Mouse (Mus musculus): ENCODE results near the gene Otud4.
A peak's percentile ranks its signal among the peaks of the same experiment; 100 is the strongest.
"Not testable (repeated sequence)": the region's sequence is repeated elsewhere in the genome, so short reads cannot be mapped to it uniquely, and the experiment has no call there.

Gene Otud4

DNA sequence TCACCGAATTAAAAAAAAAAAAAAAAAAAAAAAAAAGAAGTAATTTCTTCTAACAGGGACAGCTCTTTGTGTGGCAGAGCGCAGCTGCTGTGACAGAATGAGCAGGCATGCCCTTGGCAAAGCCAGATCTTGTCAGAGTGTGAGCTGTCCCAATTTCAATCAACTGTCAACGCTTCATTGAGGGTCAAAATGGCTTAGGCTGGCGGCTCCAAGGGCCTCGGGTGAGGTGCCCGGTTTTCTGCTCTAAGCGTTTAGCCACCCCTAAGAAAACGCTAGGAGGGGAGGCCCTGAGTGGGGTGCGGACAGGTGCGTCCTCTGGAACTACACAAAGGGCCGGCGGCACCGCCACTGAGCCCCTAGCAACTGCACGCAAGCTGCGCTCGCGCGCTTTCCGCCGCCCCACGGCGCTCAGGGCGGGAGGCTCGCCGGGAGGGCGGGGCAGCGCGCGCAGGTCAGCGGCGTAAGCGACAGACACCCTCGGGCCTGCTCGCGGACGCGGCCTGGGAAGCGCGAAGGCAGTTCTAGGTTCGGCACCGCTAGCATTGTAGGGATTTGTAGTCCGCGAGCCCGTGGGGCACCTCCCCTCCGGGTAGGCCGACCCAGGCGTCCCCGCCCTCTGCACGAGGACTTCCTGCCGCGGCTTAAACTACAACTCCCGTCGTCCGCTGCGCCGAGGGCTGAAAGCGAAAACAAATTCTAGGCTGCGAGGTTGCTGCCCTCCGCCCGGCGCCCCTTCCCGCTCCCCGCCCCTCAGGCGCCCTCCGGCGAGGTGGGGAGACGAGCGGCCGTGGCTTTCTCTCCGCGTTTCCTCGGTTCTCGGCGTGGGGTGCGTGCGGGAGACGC is 490 bp upstream of the Otud4 start:
- DNase-seq (ENCODE audit: low spot score): peak; percentile 100

GRCm38 (mm10) chr8:79641119-79641518 is 1.7 kb downstream of the Otud4 start:
- DNase-seq (ENCODE audit: low spot score): no peak

DNA sequence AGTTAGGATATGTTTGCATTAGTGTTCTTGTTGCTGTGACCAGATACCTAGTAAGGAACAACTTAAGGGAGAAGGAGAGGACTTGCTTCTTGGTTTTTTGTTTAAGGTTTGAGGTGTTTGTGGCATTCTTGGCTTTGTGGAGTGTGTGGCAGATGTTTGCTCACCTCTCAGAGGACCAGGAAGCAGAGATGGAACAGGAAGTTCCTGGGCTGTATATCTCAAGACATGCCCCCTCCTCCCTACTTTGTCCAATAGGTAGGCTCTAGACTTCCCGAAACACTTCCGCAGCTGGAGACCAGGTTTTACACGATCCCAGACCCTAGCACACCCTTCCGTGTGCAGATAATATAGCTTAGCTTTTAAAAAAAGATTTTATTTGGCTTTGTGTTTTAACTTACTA is 10.2 kb downstream of the Otud4 start:
- DNase-seq (ENCODE audit: low spot score): no peak

DNA sequence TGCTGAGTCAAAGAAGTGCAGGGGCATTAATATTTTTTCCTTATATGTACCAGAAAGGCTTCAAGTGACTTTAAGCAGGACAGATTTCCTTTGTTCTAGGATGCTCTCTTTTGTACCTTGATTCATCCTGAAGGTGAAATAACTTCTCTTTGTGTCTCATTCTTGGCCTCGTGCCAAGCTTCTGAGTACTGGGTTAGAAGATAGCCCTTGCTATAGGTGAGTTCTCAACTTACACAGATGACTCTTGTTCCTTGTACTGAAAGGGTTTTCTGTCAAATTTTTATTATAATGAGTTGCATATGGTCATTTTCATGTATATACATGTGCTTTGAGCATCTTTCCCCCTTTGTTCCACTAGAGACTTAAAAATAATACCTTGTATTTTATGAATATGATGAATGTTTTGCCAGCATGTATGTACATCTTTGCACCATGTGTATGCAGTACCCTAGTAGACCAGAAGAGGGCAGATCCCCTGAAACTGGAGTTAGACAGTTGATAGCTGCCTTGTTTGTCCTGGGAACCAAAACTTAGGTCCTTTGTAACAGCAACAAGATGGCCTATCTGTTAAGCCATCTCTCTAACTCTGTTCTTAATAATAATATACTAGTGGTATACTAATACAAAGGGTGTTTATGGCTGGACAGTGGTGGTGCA is 10.9 kb downstream of the Otud4 start:
- no peak for DNase-seq (ENCODE audit: low spot score)

- DNase-seq (ENCODE audit: low spot score): no peak
These were observed 14.3 kb downstream of the Otud4 start for GRCm38 (mm10) chr8:79653736-79654135.

- not testable (repeated sequence) for DNase-seq (ENCODE audit: low spot score)
These were observed 19.3 kb downstream of the Otud4 start for GRCm38 (mm10) chr8:79658715-79659114.

DNA sequence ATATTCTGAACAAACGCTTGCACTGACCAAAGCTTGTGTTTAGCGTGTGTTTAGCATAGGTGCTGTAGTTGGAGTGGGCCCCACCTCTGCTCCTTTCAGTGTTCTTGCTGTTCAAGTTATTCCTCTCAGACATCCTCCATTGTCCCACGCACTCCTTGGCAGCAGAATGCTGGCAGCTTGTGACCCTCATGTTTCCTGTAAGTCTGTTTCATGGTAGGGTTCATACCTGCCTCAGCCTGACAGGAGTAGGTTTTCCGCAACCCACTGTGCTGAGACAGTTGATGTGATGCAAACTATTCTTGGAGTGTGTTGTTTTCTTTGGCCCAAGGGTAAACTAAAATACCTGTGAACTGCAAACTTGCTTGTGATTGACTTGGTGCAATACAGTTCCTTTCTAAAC is 37.0 kb downstream of the Otud4 start:
- DNase-seq (ENCODE audit: low spot score): no peak

DNA sequence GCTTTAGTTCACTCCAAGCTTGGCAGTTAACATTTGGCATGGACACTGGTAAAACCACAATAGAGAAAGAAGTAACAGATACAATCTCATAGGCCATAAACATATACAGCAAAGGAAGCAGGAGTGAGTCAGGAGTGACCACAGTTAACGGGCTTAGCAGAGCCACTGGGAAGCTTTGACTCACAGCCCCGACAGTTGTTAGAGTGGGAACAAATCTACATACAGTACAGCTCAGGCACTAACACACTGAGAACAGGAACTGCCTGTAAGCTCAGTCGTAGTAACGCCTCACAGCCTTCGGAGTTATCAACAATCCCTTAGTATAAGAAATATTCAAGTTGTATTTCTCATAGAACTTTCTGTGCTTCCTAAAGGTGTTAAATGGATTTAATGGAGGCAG is 39.6 kb downstream of the Otud4 start:
- no peak for DNase-seq (ENCODE audit: low spot score)

- DNase-seq (ENCODE audit: low spot score): not testable (repeated sequence)
These were observed 40.7 kb downstream of the Otud4 start for GRCm38 (mm10) chr8:79680083-79680482.

GRCm38 (mm10) chr8:79680555-79680954 is 41.1 kb downstream of the Otud4 start:
- peak; percentile 33 for DNase-seq (ENCODE audit: low spot score)

GRCm38 (mm10) chr8:79680965-79681364 is 41.5 kb downstream of the Otud4 start:
- DNase-seq (ENCODE audit: low spot score): no peak

DNA sequence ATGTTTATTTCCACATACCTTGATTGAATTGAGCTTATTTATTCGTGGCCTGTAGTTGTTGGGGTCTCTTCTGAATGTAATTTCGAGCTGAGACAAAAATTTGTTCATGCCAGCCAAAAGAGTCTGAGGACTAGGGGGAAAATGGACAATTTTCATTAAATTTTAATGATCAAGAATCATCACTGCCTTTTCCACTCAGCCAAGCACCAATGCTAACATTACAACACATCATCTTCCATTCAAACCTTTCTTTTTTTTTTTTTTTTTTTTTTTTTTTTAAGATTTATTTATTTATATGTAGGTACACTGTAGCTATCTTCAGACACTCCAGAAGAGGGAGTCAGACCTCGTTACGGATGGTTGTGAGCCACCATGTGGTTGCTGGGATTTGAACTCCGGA is 46.5 kb downstream of the Otud4 start:
- DNase-seq (ENCODE audit: low spot score): not testable (repeated sequence)

GRCm38 (mm10) chr8:79692531-79692930 is 53.1 kb downstream of the Otud4 start:
- no peak for DNase-seq (ENCODE audit: low spot score)

GRCm38 (mm10) chr8:79706687-79707086 is 67.3 kb downstream of the Otud4 start:
- DNase-seq (ENCODE audit: low spot score): no peak

- peak; percentile 98 for DNase-seq (ENCODE audit: low spot score)
These were observed 71.9 kb downstream of the Otud4 start, which contains the start of the genes Abce1 and Anapc10 for GRCm38 (mm10) chr8:79711064-79711961. Abce1 (minus strand) TSS chr8:79711740. Anapc10 (plus strand) TSS chr8:79711820.

- no peak for DNase-seq (ENCODE audit: low spot score)
These were observed 73.3 kb downstream of the Otud4 start for GRCm38 (mm10) chr8:79712676-79713075.

DNA sequence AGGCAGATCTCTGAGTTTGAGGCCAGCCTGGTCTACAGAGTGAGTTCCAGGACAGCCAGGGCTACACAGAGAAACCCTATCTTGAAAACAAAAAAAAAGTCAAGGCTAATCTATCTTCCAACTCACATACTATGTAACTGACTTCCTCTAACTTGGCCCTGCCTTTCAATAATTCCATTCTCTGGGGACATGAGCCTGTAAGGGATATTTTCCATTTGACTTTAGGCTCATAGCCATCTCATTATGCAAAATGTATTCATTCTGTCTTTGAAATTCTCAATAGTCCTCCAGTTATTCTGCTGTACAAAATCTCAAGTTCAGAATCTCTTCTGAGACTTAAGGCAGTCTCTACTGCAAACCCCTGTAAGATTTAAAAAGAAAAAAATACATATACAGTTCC is 82.1 kb downstream of the Otud4 start:
- DNase-seq (ENCODE audit: low spot score): no peak

- no peak for DNase-seq (ENCODE audit: low spot score)
These were observed 83.9 kb downstream of the Otud4 start for GRCm38 (mm10) chr8:79723308-79723707.

DNA sequence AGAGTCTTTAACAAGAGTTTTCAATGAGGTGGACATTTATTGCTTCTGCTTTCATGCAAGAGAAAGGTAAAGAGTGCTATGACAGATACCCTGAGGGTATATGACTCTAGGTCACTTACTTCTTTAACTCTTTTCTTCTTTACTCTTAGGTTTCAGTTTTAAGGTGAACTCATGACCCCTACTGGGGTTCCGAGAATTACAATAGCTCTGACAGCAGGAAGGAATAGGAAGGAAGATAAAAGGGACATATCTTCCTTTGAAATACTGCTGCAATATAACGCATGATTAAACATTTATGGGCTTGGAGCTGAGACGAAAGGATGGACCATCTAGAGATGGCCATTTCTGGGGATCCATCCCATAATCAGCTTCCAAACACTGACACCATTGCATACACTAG is 85.2 kb downstream of the Otud4 start:
- DNase-seq (ENCODE audit: low spot score): no peak
